Mouse (Mus musculus): Measurements from ENCODE around the gene Prune2. TPM values are rescaled to one million over a fixed set of nuclear protein-coding genes. Genes with fewer than 3 reads are reported as not detected.

The Prune2 gene
- polyA plus RNA-seq, 1 experiment from 2014 or later, result 7.2 TPM

GRCm38 (mm10) chr19:17247352-17247925 is 291.5 kb downstream of the Prune2 start:
- no peak for ATAC-seq (ENCODE audit: extremely low read depth, insufficient number of reproducible peaks, low FRiP score, low TSS enrichment)

DNA sequence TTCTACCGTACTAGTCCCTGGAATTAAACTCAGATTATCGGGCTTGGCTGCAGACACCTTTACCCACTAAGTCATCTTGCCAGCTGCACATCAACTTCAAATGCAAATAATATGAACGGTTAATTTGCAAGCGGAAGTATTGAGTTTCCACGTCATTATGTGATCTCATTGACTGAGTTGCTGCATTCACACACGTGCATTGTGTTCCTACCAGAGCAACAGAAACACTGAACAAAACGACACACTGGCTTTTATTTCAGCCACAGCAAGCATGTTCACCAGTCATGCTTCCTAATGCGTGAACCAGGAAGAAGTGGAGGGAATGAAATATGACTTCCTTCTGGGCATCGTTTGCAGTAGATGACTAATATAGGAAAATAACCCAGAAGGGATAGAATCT is 293.8 kb downstream of the Prune2 start:
- Histone ChIP-seq H3K36me3 (no peaks in the 10 kb centered on the region), H3K9ac (no peak overlapping the region)
- WGBS, result 82% methylated on average over 9 of the region's 9 CpGs

More at GRCm38 (mm10) chr19:17247352-17247925, 291.5 kb downstream of the Prune2 start:
- Histone ChIP-seq H3K9me3 (no peaks in the 10 kb centered on the region), H3K4me2 (no peak overlapping the region), H3K36me3 (no peaks in the 10 kb centered on the region), H3K9ac (no peak overlapping the region), H3K27ac (replicated peaks) (no peak overlapping the region), H3K4me3 (no peak overlapping the region), H3K4me1 (peaks cover 9% of the 10 kb centered on the region; the same call in 1 of the 2 replicates), H3K27me3 (replicated peaks) (no peaks in the 10 kb centered on the region)
- 76% methylated on average over 8 of the region's 8 CpGs for WGBS

GRCm38 (mm10) chr19:17250801-17251200 is 294.9 kb downstream of the Prune2 start:
- no peak overlapping the region for H3K9ac ChIP-seq
- no peak overlapping the region for H3K4me2 ChIP-seq
- 78% methylated on average over 7 of the region's 7 CpGs for WGBS
- H3K36me3 ChIP-seq, result no peaks in the 10 kb centered on the region
- no peaks in the 10 kb centered on the region for H3K27me3 ChIP-seq (replicated peaks)
- no peaks in the 10 kb centered on the region for H3K9me3 ChIP-seq
- no peak overlapping the region for H3K27ac ChIP-seq (replicated peaks)
- no peak overlapping the region for H3K4me3 ChIP-seq
- H3K4me1 ChIP-seq, result peaks cover 4% of the 10 kb centered on the region; the same call in 1 of the 2 replicates
- ATAC-seq (ENCODE audit: extremely low read depth, insufficient number of reproducible peaks, low FRiP score, low TSS enrichment), result no peak

More for the DNA sequence above, 293.8 kb downstream of the Prune2 start:
- Histone ChIP-seq H3K4me1 (peaks cover 7% of the 10 kb centered on the region; the same call in 1 of the 2 replicates), H3K27me3 (replicated peaks) (no peaks in the 10 kb centered on the region), H3K4me2 (no peak overlapping the region), H3K4me3 (no peak overlapping the region), H3K9me3 (no peaks in the 10 kb centered on the region), H3K27ac (replicated peaks) (no peak overlapping the region)
- no peak for ATAC-seq (ENCODE audit: extremely low read depth, insufficient number of reproducible peaks, low FRiP score, low TSS enrichment)

- no peaks in the 10 kb centered on the region for H3K9me3 ChIP-seq
- H3K4me3 ChIP-seq, result no peak overlapping the region
- H3K27me3 ChIP-seq (replicated peaks), result no peaks in the 10 kb centered on the region
- ATAC-seq (ENCODE audit: extremely low read depth, insufficient number of reproducible peaks, low FRiP score, low TSS enrichment), result no peak
- 79% methylated on average over 8 of the region's 8 CpGs for WGBS
- no peaks in the 10 kb centered on the region for H3K36me3 ChIP-seq
- peaks cover 7% of the 10 kb centered on the region; the same call in 1 of the 2 replicates for H3K4me1 ChIP-seq
- H3K27ac ChIP-seq (replicated peaks), result no peak overlapping the region
- H3K9ac ChIP-seq, result no peak overlapping the region
- no peak overlapping the region for H3K4me2 ChIP-seq
These were observed 295.5 kb downstream of the Prune2 start for GRCm38 (mm10) chr19:17251453-17251852.

DNA sequence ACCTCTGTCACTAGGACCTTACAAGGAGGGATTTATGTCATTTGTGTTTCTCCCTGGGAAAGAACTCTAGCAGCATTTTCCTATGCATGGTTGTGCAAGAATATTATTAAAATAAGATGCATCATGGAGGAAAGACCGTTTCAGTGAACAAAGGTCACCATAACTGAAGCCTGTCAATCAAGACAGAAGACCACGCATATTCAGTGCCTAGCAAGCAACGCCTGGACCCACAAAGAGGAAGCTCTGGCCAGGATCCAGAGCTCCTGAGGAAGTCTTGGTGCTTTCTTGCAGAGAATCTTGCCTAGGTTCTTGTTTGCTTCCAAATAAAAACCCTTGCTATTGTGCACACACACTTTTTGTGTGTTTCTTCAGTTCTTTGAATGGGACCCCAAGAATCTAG is 296.9 kb downstream of the Prune2 start:
- no peak for ATAC-seq (ENCODE audit: extremely low read depth, insufficient number of reproducible peaks, low FRiP score, low TSS enrichment)
- Histone ChIP-seq H3K36me3 (no peaks in the 10 kb centered on the region), H3K4me2 (no peak overlapping the region)

DNA sequence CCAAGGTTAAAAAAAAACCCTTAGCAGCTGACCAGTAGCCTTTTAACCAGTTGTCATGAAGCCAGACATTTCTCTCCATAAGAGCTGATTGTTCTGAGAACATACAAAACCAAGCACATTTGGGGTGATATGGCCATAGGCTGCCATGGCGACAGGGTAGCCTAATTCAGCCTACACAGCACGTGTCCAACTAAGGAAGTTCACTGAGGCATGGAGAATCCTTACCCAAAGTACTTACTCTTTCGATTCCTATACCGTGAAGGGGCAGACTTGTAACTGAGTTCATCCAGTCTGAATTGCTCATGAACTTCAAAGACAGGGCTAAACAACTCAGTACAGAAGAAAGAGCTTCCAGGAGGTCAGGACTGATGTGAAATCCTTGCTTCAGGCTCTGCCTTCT is 299.6 kb downstream of the Prune2 start:
- Histone ChIP-seq H3K27me3 (replicated peaks) (no peaks in the 10 kb centered on the region), H3K4me3 (no peak overlapping the region), H3K4me2 (no peak overlapping the region), H3K36me3 (no peaks in the 10 kb centered on the region), H3K9ac (no peak overlapping the region), H3K27ac (replicated peaks) (no peak overlapping the region), H3K9me3 (no peaks in the 10 kb centered on the region), H3K4me1 (0 out of 2 replicates have a peak, but pooled peaks cover 8% of the 10 kb centered on the region)
- WGBS, result 85% methylated on average over 4 of the region's 4 CpGs
- ATAC-seq (ENCODE audit: extremely low read depth, insufficient number of reproducible peaks, low FRiP score, low TSS enrichment), result no peak

More for the DNA sequence above, 296.9 kb downstream of the Prune2 start:
- Histone ChIP-seq H3K9ac (no peak overlapping the region), H3K27me3 (replicated peaks) (no peaks in the 10 kb centered on the region), H3K9me3 (no peaks in the 10 kb centered on the region), H3K27ac (replicated peaks) (no peak overlapping the region), H3K4me1 (peaks cover 12% of the 10 kb centered on the region; the same call in 1 of the 2 replicates), H3K4me3 (no peak overlapping the region)
- 60% methylated on average over 3 of the region's 3 CpGs for WGBS

DNA sequence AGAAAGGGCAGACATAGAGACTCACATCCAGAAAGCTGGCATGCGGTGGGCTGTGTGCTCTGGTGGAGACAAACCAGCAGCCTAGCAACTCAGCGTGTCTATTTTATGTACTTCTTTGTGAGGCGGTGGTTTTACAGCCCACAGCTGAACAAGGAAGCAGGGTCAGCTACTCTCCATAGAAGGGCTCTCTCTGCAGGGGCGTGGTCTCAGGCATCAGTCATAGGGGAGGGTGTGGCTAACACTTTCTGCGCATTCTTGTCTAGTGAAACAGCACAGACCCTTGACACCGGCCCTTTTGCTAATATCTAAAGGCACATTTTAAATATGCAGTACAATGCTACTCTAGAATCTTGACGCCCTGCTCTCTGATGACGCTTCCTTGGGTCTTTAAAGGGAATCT is 300.5 kb downstream of the Prune2 start:
- no peaks in the 10 kb centered on the region for H3K36me3 ChIP-seq
- H3K27me3 ChIP-seq (replicated peaks), result no peaks in the 10 kb centered on the region
- no peak overlapping the region for H3K27ac ChIP-seq (replicated peaks)
- no peak overlapping the region for H3K4me2 ChIP-seq
- no peak for ATAC-seq (ENCODE audit: extremely low read depth, insufficient number of reproducible peaks, low FRiP score, low TSS enrichment)
- H3K9me3 ChIP-seq, result no peaks in the 10 kb centered on the region
- 67% methylated on average over 8 of the region's 8 CpGs for WGBS
- no peak overlapping the region for H3K9ac ChIP-seq
- H3K4me1 ChIP-seq, result 0 out of 2 replicates have a peak, but pooled peaks cover 8% of the 10 kb centered on the region
- H3K4me3 ChIP-seq, result no peak overlapping the region

DNA sequence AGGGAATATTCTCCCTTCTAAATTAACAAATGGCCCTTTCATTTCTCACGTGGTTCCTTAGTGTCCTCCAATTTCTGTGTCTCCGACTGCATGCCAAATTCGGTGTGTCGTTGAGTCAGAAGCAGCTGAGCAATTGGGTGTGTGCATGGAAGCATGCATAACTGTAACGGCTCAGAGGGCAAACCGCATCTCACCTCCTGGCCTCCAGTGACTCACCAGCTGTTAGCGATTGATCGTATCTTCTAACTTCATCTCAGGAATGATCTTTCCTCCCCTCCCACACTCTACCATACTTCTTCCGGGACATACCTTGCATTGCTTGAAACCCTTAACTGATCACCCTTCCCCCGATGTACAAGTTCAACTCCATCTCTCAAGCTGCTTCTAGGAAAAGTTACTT is 300.9 kb downstream of the Prune2 start:
- H3K36me3 ChIP-seq, result no peaks in the 10 kb centered on the region
- ATAC-seq (ENCODE audit: extremely low read depth, insufficient number of reproducible peaks, low FRiP score, low TSS enrichment), result no peak
- H3K4me2 ChIP-seq, result no peak overlapping the region
- H3K9ac ChIP-seq, result no peak overlapping the region
- WGBS, result 71% methylated on average over 10 of the region's 10 CpGs
- no peak overlapping the region for H3K27ac ChIP-seq (replicated peaks)
- no peak overlapping the region for H3K4me3 ChIP-seq
- 0 out of 2 replicates have a peak, but pooled peaks cover 8% of the 10 kb centered on the region for H3K4me1 ChIP-seq
- H3K27me3 ChIP-seq (replicated peaks), result no peaks in the 10 kb centered on the region
- no peaks in the 10 kb centered on the region for H3K9me3 ChIP-seq

DNA sequence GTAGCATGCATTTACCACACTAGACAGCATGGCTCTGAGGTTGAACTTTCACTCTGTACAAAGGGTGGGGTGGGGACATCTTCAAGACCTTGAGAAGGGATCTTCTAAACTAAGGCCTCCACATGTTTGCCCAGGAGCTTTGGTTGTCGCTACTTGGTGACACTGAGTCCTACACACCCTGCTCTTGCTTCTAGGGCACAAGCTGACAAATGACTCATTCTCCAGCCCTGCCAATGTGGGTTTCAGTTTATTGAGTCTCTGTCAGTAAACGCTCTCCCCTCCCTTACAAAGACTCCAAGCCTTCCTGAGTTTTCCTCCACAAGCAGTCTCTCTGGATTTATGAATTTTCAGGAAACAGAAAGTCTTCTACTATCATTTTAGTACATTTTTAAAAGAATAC is 307.3 kb downstream of the Prune2 start:
- H3K27ac ChIP-seq (replicated peaks), result no peak overlapping the region
- H3K9ac ChIP-seq, result no peak overlapping the region
- H3K9me3 ChIP-seq, result no peaks in the 10 kb centered on the region
- H3K4me1 ChIP-seq, result no peaks in the 10 kb centered on the region
- H3K4me2 ChIP-seq, result no peak overlapping the region
- H3K36me3 ChIP-seq, result no peaks in the 10 kb centered on the region
- ATAC-seq (ENCODE audit: extremely low read depth, insufficient number of reproducible peaks, low FRiP score, low TSS enrichment), result no peak
- no peaks in the 10 kb centered on the region for H3K27me3 ChIP-seq (replicated peaks)
- WGBS, result 80% methylated on average over 2 of the region's 2 CpGs
- no peak overlapping the region for H3K4me3 ChIP-seq

DNA sequence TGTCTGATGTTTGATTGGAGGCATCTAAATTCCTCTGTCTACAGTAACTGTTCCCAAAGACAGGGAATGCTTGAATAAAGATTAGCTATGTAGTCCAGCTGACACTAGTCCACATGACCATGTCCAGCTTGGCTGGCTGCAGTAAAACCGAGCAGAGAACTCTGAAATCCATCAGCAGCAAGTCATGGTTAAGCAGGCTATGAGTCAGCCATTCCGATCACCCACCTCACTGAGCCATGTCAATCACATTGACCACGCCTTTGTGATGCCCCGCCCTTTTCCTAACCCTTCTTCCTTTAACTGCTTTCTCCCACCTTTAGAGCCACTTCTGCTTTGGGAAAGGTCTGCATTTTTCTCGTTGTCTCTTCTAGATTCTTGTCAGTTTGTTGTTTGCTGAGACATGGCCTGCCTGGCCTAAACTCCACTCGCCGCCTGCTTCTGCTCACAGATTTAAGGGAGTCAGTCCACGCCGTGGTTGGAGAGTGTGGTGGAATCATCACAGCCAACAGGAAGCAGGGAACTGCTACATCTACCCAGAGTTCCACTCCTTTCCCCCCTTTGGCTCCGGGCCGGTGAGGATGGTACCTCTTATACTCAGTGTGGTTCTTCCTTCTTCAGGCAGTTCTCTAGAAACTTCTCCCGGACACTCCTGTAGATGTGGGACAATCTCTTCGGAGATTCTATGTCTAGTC is 307.9 kb downstream of the Prune2 start:
- H3K4me1 ChIP-seq, result no peaks in the 10 kb centered on the region
- no peaks in the 10 kb centered on the region for H3K27me3 ChIP-seq (replicated peaks)
- no peaks in the 10 kb centered on the region for H3K9me3 ChIP-seq
- no peak overlapping the region for H3K4me3 ChIP-seq
- no peak overlapping the region for H3K4me2 ChIP-seq
- no peaks in the 10 kb centered on the region for H3K36me3 ChIP-seq
- no peak overlapping the region for H3K27ac ChIP-seq (replicated peaks)
- no peak overlapping the region for H3K9ac ChIP-seq
- no peak for ATAC-seq (ENCODE audit: extremely low read depth, insufficient number of reproducible peaks, low FRiP score, low TSS enrichment)
- WGBS, result 81% methylated on average over 13 of the region's 13 CpGs

GRCm38 (mm10) chr19:17264481-17265196 is 308.7 kb downstream of the Prune2 start:
- H3K9ac ChIP-seq, result no peak overlapping the region
- no peak for ATAC-seq (ENCODE audit: extremely low read depth, insufficient number of reproducible peaks, low FRiP score, low TSS enrichment)
- no peak overlapping the region for H3K27ac ChIP-seq (replicated peaks)
- H3K27me3 ChIP-seq (replicated peaks), result no peaks in the 10 kb centered on the region
- H3K4me3 ChIP-seq, result no peak overlapping the region
- H3K4me1 ChIP-seq, result peaks cover 4% of the 10 kb centered on the region
- WGBS, result 77% methylated on average over 9 of the region's 9 CpGs
- H3K4me2 ChIP-seq, result no peak overlapping the region
- no peaks in the 10 kb centered on the region for H3K36me3 ChIP-seq
- H3K9me3 ChIP-seq, result no peaks in the 10 kb centered on the region

Measured in heart, embryonic 13.5 days (tissue).